Mouse (Mus musculus) midbrain, embryonic 14.5 days (tissue): ENCODE measurements around the gene Ndel1. TPM values are rescaled to one million over a fixed set of nuclear protein-coding genes. Genes with fewer than 3 reads are reported as not detected.

ENCODE experiments used
- ATAC-seq: fragments of 200-750 bp; cut with Nextera tagmentation; 2 replicates; pipeline ENCODE4 v1.8.0; 2017; ENCODE audit warnings: moderate number of reproducible peaks, moderate library complexity; ENCODE audit not compliant: low FRiP score, low TSS enrichment
- DNase-seq: peaks from one replicate; pipeline ENCODE4 v3.0.0-alpha.2; 2015
- H3K27ac ChIP-seq: fragments of 300-500 bp; sonication (generic); replicated peaks from 2 replicates; pipeline ENCODE4 v1.5.1; 2014; ENCODE audit warnings: mild to moderate bottlenecking, low read depth, low read length, moderate library complexity
- H3K27me3 ChIP-seq: fragments of 300-500 bp; sonication (generic); 2 replicates; pipeline ENCODE4 v1.6.1; 2014; ENCODE audit warnings: low read length, control low read depth, mixed read lengths; ENCODE audit not compliant: control insufficient read depth, insufficient read depth
- H3K36me3 ChIP-seq: fragments of 300-500 bp; sonication (generic); 2 replicates; pipeline ENCODE4 v1.6.1; 2014; ENCODE audit warnings: low read length, control low read depth; ENCODE audit not compliant: control insufficient read depth, insufficient read depth
- H3K4me1 ChIP-seq: fragments of 300-500 bp; sonication (generic); 2 replicates; pipeline ENCODE4 v1.6.1; 2014; ENCODE audit warnings: mild to moderate bottlenecking, antibody characterized with exemption, low read length, control low read depth; ENCODE audit not compliant: control insufficient read depth, insufficient read depth
- H3K4me2 ChIP-seq: fragments of 300-500 bp; sonication (generic); 2 replicates; pipeline ENCODE4 v1.6.1; 2014; ENCODE audit warnings: mild to moderate bottlenecking, low read length, moderate library complexity
- H3K4me3 ChIP-seq: fragments of 300-500 bp; sonication (generic); replicated peaks from 2 replicates; pipeline ENCODE4 v1.5.1; 2014; ENCODE audit warnings: low read depth, low read length
- H3K9ac ChIP-seq: fragments of 300-500 bp; sonication (generic); replicated peaks from 2 replicates; pipeline ENCODE4 v1.6.1; 2014; ENCODE audit warnings: mild to moderate bottlenecking, low read length, moderate library complexity
- H3K9me3 ChIP-seq: fragments of 300-500 bp; sonication (generic); 2 replicates; pipeline ENCODE4 v1.6.1; 2016; ENCODE audit warnings: low read length, control low read depth, mixed read lengths; ENCODE audit not compliant: control insufficient read depth
- WGBS: fragments of 180-500 bp; shearing (Covaris S2); extraction: QIAGEN DNeasy Blood & Tissue Kit; methylation state at CpG from one replicate; pipeline ENCODE4 v1.1.7; 2014; 5-methylcytosine and 5-hydroxymethylcytosine counted together
- polyA plus RNA-seq: library from polyadenylated mRNA; unstranded; fragments of >200 nt; fragmentation: Nextera tagmentation; extraction: Ambion mirVana; gene quantifications from 2 replicates; pipeline ENCODE4 v1.2.1, GENCODE M21; 2014

Ndel1 gene
- polyA plus RNA-seq, 1 experiment from 2014 or later, result 86.3 TPM

GRCm38 (mm10) chr11:68888253-68888652, 16.6 kb upstream of the Ndel1 start, which contains the start of gene Rnf222:
Gene Rnf222, plus strand, starts transcription at chr11:68888553.
- no peak within 1 kb of the TSS for H3K9ac ChIP-seq
- no peaks in the 10 kb centered on the region for H3K4me1 ChIP-seq
- H3K4me2 ChIP-seq, result no peak within 1 kb of the TSS
- 42% methylated on average over 6 of the region's 6 CpGs for WGBS
- no peaks in the 10 kb centered on the region for H3K36me3 ChIP-seq
- no peaks in the 10 kb centered on the region for H3K27me3 ChIP-seq
- DNase-seq (no peak), ATAC-seq (no peak)
- no peak within 1 kb of the TSS for H3K4me3 ChIP-seq
- H3K9me3 ChIP-seq, result no peaks in the 10 kb centered on the region
- H3K27ac ChIP-seq, result no peak within 1 kb of the TSS

- H3K9ac ChIP-seq, result no peak overlapping the region
- no peaks in the 10 kb centered on the region for H3K36me3 ChIP-seq
- H3K27me3 ChIP-seq, result no peaks in the 10 kb centered on the region
- no peak overlapping the region for H3K4me2 ChIP-seq
- no peak overlapping the region for H3K4me3 ChIP-seq
- ATAC-seq (no peak), DNase-seq (no peak)
- no peaks in the 10 kb centered on the region for H3K9me3 ChIP-seq
- H3K4me1 ChIP-seq, result no peaks in the 10 kb centered on the region
- WGBS, result 86% methylated on average over 5 of the region's 5 CpGs
- H3K27ac ChIP-seq, result no peak overlapping the region
These were observed 14.4 kb upstream of the Ndel1 start for GRCm38 (mm10) chr11:68886091-68886490.

GRCm38 (mm10) chr11:68884368-68884767, 12.7 kb upstream of the Ndel1 start:
- Histone ChIP-seq H3K27me3 (no peaks in the 10 kb centered on the region), H3K4me1 (no peaks in the 10 kb centered on the region), H3K4me2 (no peak overlapping the region), H3K27ac (no peak overlapping the region), H3K4me3 (no peak overlapping the region), H3K36me3 (no peaks in the 10 kb centered on the region), H3K9me3 (no peaks in the 10 kb centered on the region), H3K9ac (no peak overlapping the region)
- no peak for ATAC-seq
- WGBS, result 71% methylated on average over 5 of the region's 5 CpGs
- DNase-seq, result no peak

- Histone ChIP-seq H3K27ac (no peak overlapping the region), H3K4me1 (no peaks in the 10 kb centered on the region), H3K9me3 (no peaks in the 10 kb centered on the region), H3K36me3 (no peaks in the 10 kb centered on the region), H3K9ac (no peak overlapping the region), H3K4me3 (no peak overlapping the region), H3K27me3 (no peaks in the 10 kb centered on the region), H3K4me2 (no peak overlapping the region)
- ATAC-seq (no peak), DNase-seq (no peak)
- 87% methylated on average over 2 of the region's 2 CpGs for WGBS
These were observed 12.2 kb upstream of the Ndel1 start for GRCm38 (mm10) chr11:68883843-68884242.

GRCm38 (mm10) chr11:68882107-68882506, 10.4 kb upstream of the Ndel1 start:
- no peaks in the 10 kb centered on the region for H3K4me1 ChIP-seq
- H3K27me3 ChIP-seq, result no peaks in the 10 kb centered on the region
- H3K9me3 ChIP-seq, result no peaks in the 10 kb centered on the region
- H3K4me3 ChIP-seq, result no peak overlapping the region
- H3K27ac ChIP-seq, result no peak overlapping the region
- no peak for DNase-seq
- no peak overlapping the region for H3K9ac ChIP-seq
- ATAC-seq, result no peak
- no peaks in the 10 kb centered on the region for H3K36me3 ChIP-seq
- WGBS, result 23% methylated on average over 14 of the region's 14 CpGs
- H3K4me2 ChIP-seq, result no peak overlapping the region

- Histone ChIP-seq H3K4me1 (no peaks in the 10 kb centered on the region), H3K9me3 (no peaks in the 10 kb centered on the region), H3K36me3 (no peaks in the 10 kb centered on the region), H3K27me3 (no peaks in the 10 kb centered on the region), H3K4me2 (no peak overlapping the region), H3K4me3 (no peak overlapping the region), H3K9ac (no peak overlapping the region), H3K27ac (no peak overlapping the region)
- ATAC-seq (no peak), DNase-seq (no peak)
- WGBS, result 91% methylated on average over 5 of the region's 5 CpGs
These were observed 7.2 kb upstream of the Ndel1 start for GRCm38 (mm10) chr11:68878811-68879210.

GRCm38 (mm10) chr11:68874841-68875240, 3.2 kb upstream of the Ndel1 start:
- Histone ChIP-seq H3K27me3 (no peaks in the 10 kb centered on the region), H3K9me3 (no peaks in the 10 kb centered on the region), H3K4me1 (no peaks in the 10 kb centered on the region), H3K27ac (no peak overlapping the region), H3K4me2 (no peak overlapping the region), H3K9ac (no peak overlapping the region), H3K4me3 (no peak overlapping the region), H3K36me3 (no peaks in the 10 kb centered on the region)
- 0% methylated on average over 2 of the region's 2 CpGs for WGBS
- ATAC-seq (no peak), DNase-seq (peak; percentile 90)

GRCm38 (mm10) chr11:68871277-68871676, 381 bp downstream of the Ndel1 start:
- Histone ChIP-seq H3K9me3 (no peaks in the 10 kb centered on the region), H3K4me3 (no peak overlapping the region), H3K27ac (no peak overlapping the region), H3K27me3 (no peaks in the 10 kb centered on the region), H3K36me3 (no peaks in the 10 kb centered on the region), H3K9ac (no peak overlapping the region), H3K4me2 (no peak overlapping the region), H3K4me1 (no peaks in the 10 kb centered on the region)
- ATAC-seq (no peak), DNase-seq (no peak)
- 88% methylated on average over 9 of the region's 9 CpGs for WGBS

GRCm38 (mm10) chr11:68864544-68865189, 7.0 kb downstream of the Ndel1 start:
- H3K4me3 ChIP-seq, result no peak overlapping the region
- H3K9me3 ChIP-seq, result no peaks in the 10 kb centered on the region
- no peak overlapping the region for H3K9ac ChIP-seq
- 66% methylated on average over 9 of the region's 9 CpGs for WGBS
- no peaks in the 10 kb centered on the region for H3K27me3 ChIP-seq
- ATAC-seq (no peak), DNase-seq (peak; percentile 25)
- H3K36me3 ChIP-seq, result no peaks in the 10 kb centered on the region
- no peaks in the 10 kb centered on the region for H3K4me1 ChIP-seq
- H3K4me2 ChIP-seq, result no peak overlapping the region
- no peak overlapping the region for H3K27ac ChIP-seq
